Mouse (Mus musculus) intestine, embryonic 16.5 days (tissue): ENCODE measurements around the gene Slit2. TPM values are rescaled to one million over a fixed set of nuclear protein-coding genes. Genes with fewer than 3 reads are reported as not detected.
A peak's percentile ranks its signal among the peaks of the same experiment; 100 is the strongest.

Source experiments
- ATAC-seq: fragments of 200-750 bp; cut with Nextera tagmentation; 2 replicates; pipeline ENCODE4 v1.8.0; 2017; ENCODE audit warnings: moderate TSS enrichment, moderate library complexity
- H3K27ac ChIP-seq: fragments of 300-500 bp; sonication (generic); 2 replicates; pipeline ENCODE4 v1.5.1; 2014; ENCODE audit warnings: mild to moderate bottlenecking, low read length
- H3K27me3 ChIP-seq: fragments of 300-500 bp; sonication (generic); replicated peaks from 2 replicates; pipeline ENCODE4 v1.6.1; 2014; ENCODE audit warnings: low read length, control low read depth, mixed read lengths; ENCODE audit not compliant: control insufficient read depth, insufficient read depth
- H3K36me3 ChIP-seq: fragments of 300-500 bp; sonication (generic); 2 replicates; pipeline ENCODE4 v1.6.1; 2014; ENCODE audit warnings: low read length, control low read depth; ENCODE audit not compliant: control insufficient read depth, insufficient read depth
- H3K4me1 ChIP-seq: fragments of 300-500 bp; sonication (generic); 2 replicates; pipeline ENCODE4 v1.6.1; 2014; ENCODE audit warnings: low read length, control low read depth, mixed read lengths; ENCODE audit not compliant: control insufficient read depth, insufficient read depth
- H3K4me2 ChIP-seq: fragments of 300-500 bp; sonication (generic); 2 replicates; pipeline ENCODE4 v1.6.1; 2014; ENCODE audit warnings: low read depth, low read length, control low read depth
- H3K4me3 ChIP-seq: fragments of 300-500 bp; sonication (generic); 2 replicates; pipeline ENCODE4 v1.5.1; 2014; ENCODE audit warnings: mild to moderate bottlenecking, low read length
- H3K9ac ChIP-seq: fragments of 300-500 bp; sonication (generic); 2 replicates; pipeline ENCODE4 v1.6.1; 2014; ENCODE audit warnings: low read depth, low read length
- H3K9me3 ChIP-seq: fragments of 300-500 bp; sonication (generic); 2 replicates; pipeline ENCODE4 v1.6.1; 2016; ENCODE audit warnings: low read length, control low read depth; ENCODE audit not compliant: control insufficient read depth
- WGBS: fragments of 180-500 bp; shearing (Covaris S2); extraction: QIAGEN DNeasy Blood & Tissue Kit; methylation state at CpG from one replicate; pipeline ENCODE4 v1.1.7; 2014; 5-methylcytosine and 5-hydroxymethylcytosine counted together
- polyA plus RNA-seq: library from polyadenylated mRNA; unstranded; fragments of >200 nt; fragmentation: Nextera tagmentation; extraction: Ambion mirVana; gene quantifications from 2 replicates; pipeline ENCODE4 v1.2.1, GENCODE M21; 2015

The Slit2 gene
- 11.6 TPM in 2 replicates for polyA plus RNA-seq

DNA sequence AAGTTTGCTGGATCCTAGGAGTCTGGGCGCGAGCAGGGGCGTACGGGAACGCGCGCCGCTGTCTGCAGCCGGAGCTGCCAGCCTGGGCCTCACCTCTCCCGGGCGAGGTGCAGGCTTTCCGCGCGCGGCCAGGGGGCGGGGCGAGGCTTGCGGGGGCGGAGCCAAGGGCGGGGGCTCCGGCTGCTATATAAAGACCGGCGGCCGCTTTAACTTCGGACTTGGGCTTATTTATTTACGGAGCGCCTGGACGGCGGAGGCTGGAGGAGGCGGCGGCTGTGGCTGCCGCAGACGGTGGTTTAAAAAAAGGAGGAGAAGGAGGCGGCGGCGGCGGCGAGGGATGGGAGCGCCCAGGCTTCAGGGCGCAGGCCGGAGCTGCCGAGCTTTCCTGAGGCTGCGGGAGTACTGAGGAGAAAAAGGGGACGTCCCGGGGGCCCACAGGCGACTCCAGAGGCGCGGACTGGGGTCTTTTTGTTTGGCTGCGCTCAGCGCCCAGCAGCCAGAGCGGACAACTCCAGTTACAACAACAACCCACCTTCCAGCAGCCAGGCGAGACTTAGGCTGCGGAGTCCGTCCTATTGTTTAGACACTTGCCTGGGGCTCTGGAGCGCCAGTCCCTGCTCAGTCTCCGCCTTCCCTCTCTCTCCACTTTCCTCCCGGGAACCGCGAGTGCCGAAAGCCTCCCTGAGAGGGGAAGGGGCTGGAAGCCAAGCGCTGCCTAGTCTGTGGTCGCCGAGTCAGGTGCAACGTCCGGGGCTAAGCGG is at the start of gene Slit2:
Gene Slit2 (plus strand): TSS at position 198 of the 761 bp plus-strand sequence.
- Histone ChIP-seq H3K4me3 (peak within 1 kb of the TSS; percentile 68), H3K27ac (peak within 1 kb of the TSS; percentile 37), H3K9ac (peak within 1 kb of the TSS; percentile 73), H3K27me3 (peaks cover 24% of the 10 kb centered on the region), H3K9me3 (no peaks in the 10 kb centered on the region), H3K4me2 (peak within 1 kb of the TSS; percentile 92), H3K4me1 (peaks cover 17% of the 10 kb centered on the region), H3K36me3 (no peaks in the 10 kb centered on the region)
- WGBS = under 1% methylated on average over 63 of the region's 66 CpGs
- peak; percentile 95 for ATAC-seq

DNA sequence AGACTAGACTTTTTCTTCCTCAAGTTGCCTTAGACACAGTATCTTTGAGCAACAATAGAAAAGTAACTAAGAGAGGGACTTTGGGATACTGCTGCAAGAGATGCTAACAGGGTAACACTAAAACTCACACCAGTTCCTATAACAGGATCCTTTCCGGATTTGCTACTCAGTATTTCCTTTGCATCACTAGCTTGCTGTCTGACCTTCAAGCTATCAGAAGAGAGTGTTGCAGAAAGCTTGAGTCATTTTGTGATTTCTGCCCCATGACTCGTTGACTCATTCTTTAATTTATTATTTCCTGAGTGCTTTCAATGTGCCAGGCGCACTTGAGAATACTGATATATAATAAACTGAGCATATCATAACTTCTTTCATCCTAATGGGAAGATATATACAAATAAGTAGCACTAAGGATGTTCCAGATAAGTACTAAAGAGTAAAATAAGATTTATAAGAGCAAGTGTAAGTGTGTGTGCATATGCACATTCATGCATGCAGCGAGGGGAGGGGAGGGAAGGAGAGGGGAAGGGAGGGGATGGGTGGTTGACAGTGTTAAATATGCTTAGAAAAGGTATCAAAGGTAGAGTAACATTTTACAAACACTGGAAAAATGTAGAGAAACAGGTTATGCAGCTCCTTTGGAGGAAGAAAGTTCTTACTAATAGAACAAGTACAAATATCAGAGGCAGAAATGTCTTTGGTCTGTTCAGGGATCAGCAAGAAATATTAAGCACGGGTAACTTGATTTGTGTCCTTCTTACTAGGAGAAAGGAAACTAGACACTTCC is 44.2 kb upstream of the Slit2 start:
- ATAC-seq = no peak
- 67% methylated on average over 5 of the region's 5 CpGs for WGBS
- Histone ChIP-seq H3K27me3 (no peaks in the 10 kb centered on the region), H3K4me1 (no peaks in the 10 kb centered on the region), H3K4me3 (no peak overlapping the region), H3K9ac (no peak overlapping the region), H3K27ac (no peak overlapping the region), H3K9me3 (no peaks in the 10 kb centered on the region), H3K4me2 (no peak overlapping the region), H3K36me3 (no peaks in the 10 kb centered on the region)

DNA sequence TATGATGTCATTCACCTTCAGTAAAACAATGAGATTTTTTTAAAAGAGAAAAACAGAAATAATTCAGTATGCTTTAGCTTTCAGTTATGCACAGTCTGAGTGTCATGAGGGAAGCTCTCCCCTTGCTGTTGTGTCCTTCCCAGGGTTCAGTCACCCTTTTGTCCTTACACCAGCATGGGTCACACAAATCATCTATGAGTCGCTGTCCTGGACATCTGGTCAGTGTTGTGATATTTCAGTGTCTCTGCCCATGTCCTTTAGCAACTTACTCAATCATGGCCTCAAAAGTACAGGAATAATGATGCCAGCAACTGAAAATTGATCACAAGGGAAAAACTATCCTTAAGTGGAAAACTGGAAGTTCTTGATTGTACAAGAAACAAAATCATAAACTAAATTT is 26.5 kb upstream of the Slit2 start:
- no peak overlapping the region for H3K4me2 ChIP-seq
- H3K27ac ChIP-seq = no peak overlapping the region
- H3K4me3 ChIP-seq = no peak overlapping the region
- H3K9me3 ChIP-seq = no peaks in the 10 kb centered on the region
- no peaks in the 10 kb centered on the region for H3K4me1 ChIP-seq
- ATAC-seq = no peak
- no peaks in the 10 kb centered on the region for H3K36me3 ChIP-seq
- WGBS = 81% methylated on average over 1 of the region's 1 CpGs
- no peaks in the 10 kb centered on the region for H3K27me3 ChIP-seq
- no peak overlapping the region for H3K9ac ChIP-seq

DNA sequence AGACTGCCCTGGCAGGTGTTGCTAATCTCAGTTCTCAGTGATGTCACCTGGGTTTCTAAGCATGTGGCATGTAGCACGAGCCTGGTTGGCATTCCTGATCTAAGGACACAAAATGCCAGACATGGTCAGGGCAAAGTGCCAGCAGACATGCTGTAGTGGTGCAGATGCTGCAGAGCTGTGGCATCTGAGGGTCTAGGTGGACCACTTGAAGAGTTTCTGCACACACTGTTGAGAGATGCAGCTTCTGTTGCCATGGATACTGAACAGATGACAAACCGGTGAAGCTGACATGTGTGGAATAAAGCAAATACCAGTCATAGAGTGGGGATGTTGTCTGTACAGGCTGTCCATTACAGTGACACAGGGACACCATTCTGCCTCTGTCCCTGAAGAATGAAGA is 7.1 kb upstream of the Slit2 start:
- Histone ChIP-seq H3K9ac (no peak overlapping the region), H3K4me2 (no peak overlapping the region), H3K36me3 (no peaks in the 10 kb centered on the region), H3K9me3 (no peaks in the 10 kb centered on the region), H3K4me3 (no peak overlapping the region), H3K4me1 (no peaks in the 10 kb centered on the region), H3K27ac (no peak overlapping the region), H3K27me3 (no peaks in the 10 kb centered on the region)
- no peak for ATAC-seq
- 68% methylated on average over 2 of the region's 2 CpGs for WGBS

DNA sequence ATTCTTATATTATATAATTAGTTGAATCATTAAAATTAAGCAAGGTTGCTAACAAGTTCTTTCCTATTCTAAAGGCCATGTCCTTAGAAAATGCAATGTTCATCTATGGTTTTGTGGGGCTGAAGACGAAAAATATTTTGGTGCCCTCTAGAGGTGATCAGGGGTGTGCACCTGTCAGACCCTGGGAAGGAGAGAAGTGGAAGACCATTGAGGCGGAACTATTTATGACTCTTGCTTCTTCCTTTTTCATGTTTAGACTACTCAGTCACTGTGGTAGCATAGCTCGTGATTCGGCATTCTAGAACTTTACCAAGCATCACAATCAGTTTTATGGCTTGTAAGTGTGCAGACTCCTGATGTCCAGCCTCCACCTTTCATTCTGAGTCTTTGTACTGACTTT is 3.6 kb upstream of the Slit2 start:
- no peak overlapping the region for H3K4me3 ChIP-seq
- H3K36me3 ChIP-seq = no peaks in the 10 kb centered on the region
- no peak overlapping the region for H3K27ac ChIP-seq
- H3K4me1 ChIP-seq = peaks cover 7% of the 10 kb centered on the region
- WGBS = 19% methylated on average over 4 of the region's 4 CpGs
- ATAC-seq = no peak
- H3K27me3 ChIP-seq = peaks cover 8% of the 10 kb centered on the region
- H3K9ac ChIP-seq = no peak overlapping the region
- H3K9me3 ChIP-seq = no peaks in the 10 kb centered on the region
- no peak overlapping the region for H3K4me2 ChIP-seq

DNA sequence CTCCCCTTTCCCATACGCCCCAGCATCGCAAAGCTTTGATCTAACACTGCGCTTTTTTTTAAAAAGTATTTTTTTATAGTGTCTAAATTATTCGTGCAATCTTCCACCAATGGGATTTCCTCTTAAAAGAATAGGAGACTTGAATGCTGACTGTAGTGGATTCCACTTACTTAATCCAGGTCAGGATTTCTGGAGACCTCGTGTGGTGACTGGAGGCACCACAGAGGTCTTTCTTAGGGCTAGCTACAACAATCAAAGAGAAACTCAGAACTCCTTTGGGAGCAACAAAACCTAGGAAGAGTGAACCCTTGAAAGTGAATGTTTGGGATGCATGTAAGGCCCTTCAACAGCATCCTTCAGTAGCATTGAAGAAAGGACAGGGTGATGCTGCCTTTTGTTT is 2.5 kb upstream of the Slit2 start:
- H3K27ac ChIP-seq = no peak overlapping the region
- H3K9ac ChIP-seq = no peak overlapping the region
- WGBS = 36% methylated on average over 5 of the region's 5 CpGs
- no peaks in the 10 kb centered on the region for H3K9me3 ChIP-seq
- H3K4me1 ChIP-seq = peaks cover 17% of the 10 kb centered on the region
- H3K27me3 ChIP-seq = peaks cover 19% of the 10 kb centered on the region
- H3K36me3 ChIP-seq = no peaks in the 10 kb centered on the region
- ATAC-seq = no peak
- H3K4me3 ChIP-seq = no peak overlapping the region
- H3K4me2 ChIP-seq = no peak overlapping the region

DNA sequence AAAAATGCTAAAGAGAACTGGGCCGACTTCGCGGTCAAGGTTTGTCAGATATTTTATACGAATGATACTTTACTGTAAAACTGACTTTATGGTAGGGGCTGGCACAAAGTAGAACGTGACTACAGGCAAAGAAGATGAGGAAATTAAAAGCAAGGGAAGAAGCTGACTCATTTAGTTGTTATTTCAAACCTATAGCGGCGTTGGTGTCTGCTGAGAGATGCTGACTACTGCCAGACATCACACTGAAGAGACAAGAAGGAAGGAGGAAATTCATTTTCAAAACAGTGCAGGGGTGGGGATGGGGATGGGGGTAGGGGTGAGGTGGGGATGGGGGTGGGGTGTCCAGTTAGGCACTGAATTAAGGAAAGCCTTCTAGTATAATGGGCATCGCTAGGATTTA is 987 bp upstream of the Slit2 start:
- Histone ChIP-seq H3K27me3 (peaks cover 24% of the 10 kb centered on the region), H3K27ac (no peak overlapping the region), H3K4me3 (no peak overlapping the region), H3K4me1 (peaks cover 17% of the 10 kb centered on the region), H3K4me2 (peak overlapping the region; percentile 92; the same call in 1 of the 2 replicates), H3K9ac (no peak overlapping the region), H3K9me3 (no peaks in the 10 kb centered on the region), H3K36me3 (no peaks in the 10 kb centered on the region)
- WGBS = 61% methylated on average over 8 of the region's 8 CpGs
- no peak for ATAC-seq

DNA sequence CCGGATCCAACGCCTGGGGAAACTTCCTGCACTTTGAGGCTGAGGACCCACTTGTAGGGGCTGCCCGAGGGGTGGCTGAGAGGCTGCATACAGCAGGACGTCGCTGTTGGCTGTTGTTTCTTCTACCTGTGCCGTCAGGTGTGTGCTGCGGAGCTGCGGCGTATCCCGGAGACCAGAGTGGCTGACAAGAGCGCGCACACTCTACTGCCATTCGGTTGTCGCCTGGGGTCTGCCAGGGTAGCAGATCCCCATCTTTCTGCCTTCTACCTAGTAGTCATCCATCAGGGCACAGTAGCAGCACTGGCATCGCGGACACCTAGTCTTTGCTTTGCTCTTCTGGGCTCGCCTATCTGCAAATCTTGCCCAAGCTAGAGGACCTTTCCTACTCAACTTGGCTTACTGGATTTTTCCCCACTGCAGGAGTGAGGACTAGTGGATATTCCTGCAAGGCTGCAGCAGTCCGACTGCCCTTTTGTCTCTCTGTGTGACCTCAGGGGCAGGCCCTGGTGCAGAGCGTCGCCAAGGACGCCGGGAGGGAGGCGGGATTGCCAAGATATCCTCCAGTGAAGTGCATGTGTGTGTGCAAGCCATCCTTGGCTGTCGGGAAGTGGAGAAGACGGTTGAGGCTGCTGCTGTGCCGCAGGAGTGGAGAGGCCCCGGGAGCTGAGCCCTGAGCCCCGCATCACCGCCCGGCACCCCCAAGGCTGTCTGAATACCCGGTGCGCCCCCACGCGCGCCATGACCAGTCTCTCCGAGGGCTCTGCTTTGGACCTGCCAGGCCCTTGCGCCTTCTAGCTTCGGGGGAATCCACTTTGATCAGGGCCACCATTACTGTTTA is 1.0 kb downstream of the Slit2 start:
- H3K9me3 ChIP-seq = no peaks in the 10 kb centered on the region
- peak; percentile 19 for ATAC-seq
- 1% methylated on average over 38 of the region's 38 CpGs for WGBS

More for the DNA sequence above, 1.0 kb downstream of the Slit2 start:
- peaks cover 17% of the 10 kb centered on the region for H3K4me1 ChIP-seq
- peak overlapping the region; percentile 33; the same call in 1 of the 2 replicates for H3K27ac ChIP-seq
- H3K36me3 ChIP-seq = no peaks in the 10 kb centered on the region
- peak overlapping the region; percentile 73 for H3K9ac ChIP-seq
- peaks cover 24% of the 10 kb centered on the region for H3K27me3 ChIP-seq
- H3K4me3 ChIP-seq = peak overlapping the region; percentile 68
- peak overlapping the region; percentile 92 for H3K4me2 ChIP-seq
